Mouse (Mus musculus): ENCODE data around the gene Gm5868.
"Not testable (repeated sequence)": the region's sequence is repeated elsewhere in the genome, so short reads cannot be mapped to it uniquely, and the experiment has no call there.

Gm5868 gene

GRCm38 (mm10) chr5:72587192-72587681 is at the start of gene Gm5868:
Gene Gm5868, minus strand, starts transcription at chr5:72587551.
- TF ChIP-seq CTCF (conservative IDR thresholded peaks at IDR 0.05; ENCODE audit: low read length): no peak
- TF ChIP-seq NANOG (IDR thresholded peaks at IDR 0.05; ENCODE audit: borderline replicate concordance, low read length): no peak
- Histone ChIP-seq H3K9me3 (ENCODE audit: low read length) (no peaks in the 10 kb centered on the region), H3K36me3 (ENCODE audit: insufficient read depth, low read length) (no peaks in the 10 kb centered on the region), H3K4me3 (replicated peaks; ENCODE audit: low read length) (peak within 1 kb of the TSS; percentile 72), H3K27me3 (ENCODE audit: insufficient read depth, low read length) (peaks cover 57% of the 10 kb centered on the region), H3K4me1 (replicated peaks; ENCODE audit: low read depth, low read length) (peaks cover 6% of the 10 kb centered on the region; the same call in 1 of the 2 replicates)

- no peaks in the 10 kb centered on the region for H3K4me1 ChIP-seq (replicated peaks; ENCODE audit: low read depth, low read length)
- no peaks in the 10 kb centered on the region for H3K27me3 ChIP-seq (ENCODE audit: insufficient read depth, low read length)
- no peaks in the 10 kb centered on the region for H3K9me3 ChIP-seq (ENCODE audit: low read length)
- no peaks in the 10 kb centered on the region for H3K36me3 ChIP-seq (ENCODE audit: insufficient read depth, low read length)
- no peak overlapping the region for H3K4me3 ChIP-seq (replicated peaks; ENCODE audit: low read length)
- TF ChIP-seq POU5F1 (IDR thresholded peaks at IDR 0.05; ENCODE audit: borderline replicate concordance, low read length) (no peak), CTCF (conservative IDR thresholded peaks at IDR 0.05; ENCODE audit: low read length) (no peak), NANOG (IDR thresholded peaks at IDR 0.05; ENCODE audit: borderline replicate concordance, low read length) (no peak)
These were observed 49.2 kb upstream of the Gm5868 start for GRCm38 (mm10) chr5:72636576-72636975.

GRCm38 (mm10) chr5:72636122-72636521 is 48.8 kb upstream of the Gm5868 start:
- Histone ChIP-seq H3K4me3 (replicated peaks; ENCODE audit: low read length) (no peak overlapping the region), H3K27me3 (ENCODE audit: insufficient read depth, low read length) (no peaks in the 10 kb centered on the region), H3K36me3 (ENCODE audit: insufficient read depth, low read length) (no peaks in the 10 kb centered on the region), H3K9me3 (ENCODE audit: low read length) (no peaks in the 10 kb centered on the region), H3K4me1 (replicated peaks; ENCODE audit: low read depth, low read length) (no peaks in the 10 kb centered on the region)
- no peak for TF ChIP-seq POU5F1 (IDR thresholded peaks at IDR 0.05; ENCODE audit: borderline replicate concordance, low read length)
- TF ChIP-seq CTCF (conservative IDR thresholded peaks at IDR 0.05; ENCODE audit: low read length): no peak
- no peak for TF ChIP-seq NANOG (IDR thresholded peaks at IDR 0.05; ENCODE audit: borderline replicate concordance, low read length)

GRCm38 (mm10) chr5:72634791-72635271 is 47.5 kb upstream of the Gm5868 start:
- no peak overlapping the region for H3K4me3 ChIP-seq (replicated peaks; ENCODE audit: low read length)
- no peak for TF ChIP-seq NANOG (IDR thresholded peaks at IDR 0.05; ENCODE audit: borderline replicate concordance, low read length)
- no peak for TF ChIP-seq POU5F1 (IDR thresholded peaks at IDR 0.05; ENCODE audit: borderline replicate concordance, low read length)
- TF ChIP-seq CTCF (conservative IDR thresholded peaks at IDR 0.05; ENCODE audit: low read length): no peak
- no peaks in the 10 kb centered on the region for H3K9me3 ChIP-seq (ENCODE audit: low read length)
- no peaks in the 10 kb centered on the region for H3K36me3 ChIP-seq (ENCODE audit: insufficient read depth, low read length)
- no peaks in the 10 kb centered on the region for H3K4me1 ChIP-seq (replicated peaks; ENCODE audit: low read depth, low read length)
- H3K27me3 ChIP-seq (ENCODE audit: insufficient read depth, low read length): no peaks in the 10 kb centered on the region

- H3K36me3 ChIP-seq (ENCODE audit: insufficient read depth, low read length): no peaks in the 10 kb centered on the region
- no peaks in the 10 kb centered on the region for H3K4me1 ChIP-seq (replicated peaks; ENCODE audit: low read depth, low read length)
- H3K4me3 ChIP-seq (replicated peaks; ENCODE audit: low read length): no peak overlapping the region
- no peaks in the 10 kb centered on the region for H3K9me3 ChIP-seq (ENCODE audit: low read length)
- H3K27me3 ChIP-seq (ENCODE audit: insufficient read depth, low read length): no peaks in the 10 kb centered on the region
- no peak for TF ChIP-seq CTCF (conservative IDR thresholded peaks at IDR 0.05; ENCODE audit: low read length)
These were observed 42.7 kb upstream of the Gm5868 start for GRCm38 (mm10) chr5:72630026-72630425.

GRCm38 (mm10) chr5:72621022-72621421 is 33.7 kb upstream of the Gm5868 start:
- Histone ChIP-seq H3K4me1 (replicated peaks; ENCODE audit: low read depth, low read length) (no peaks in the 10 kb centered on the region), H3K9me3 (ENCODE audit: low read length) (no peaks in the 10 kb centered on the region), H3K4me3 (replicated peaks; ENCODE audit: low read length) (no peak overlapping the region), H3K27me3 (ENCODE audit: insufficient read depth, low read length) (no peaks in the 10 kb centered on the region), H3K36me3 (ENCODE audit: insufficient read depth, low read length) (no peaks in the 10 kb centered on the region)
- TF ChIP-seq CTCF (conservative IDR thresholded peaks at IDR 0.05; ENCODE audit: low read length) (no peak), NANOG (IDR thresholded peaks at IDR 0.05; ENCODE audit: borderline replicate concordance, low read length) (no peak), POU5F1 (IDR thresholded peaks at IDR 0.05; ENCODE audit: borderline replicate concordance, low read length) (no peak)

GRCm38 (mm10) chr5:72617413-72617812 is 30.1 kb upstream of the Gm5868 start:
- Histone ChIP-seq H3K27me3 (ENCODE audit: insufficient read depth, low read length) (no peaks in the 10 kb centered on the region), H3K36me3 (ENCODE audit: insufficient read depth, low read length) (no peaks in the 10 kb centered on the region), H3K4me1 (replicated peaks; ENCODE audit: low read depth, low read length) (no peaks in the 10 kb centered on the region), H3K9me3 (ENCODE audit: low read length) (no peaks in the 10 kb centered on the region), H3K4me3 (replicated peaks; ENCODE audit: low read length) (no peak overlapping the region)
- TF ChIP-seq POU5F1 (IDR thresholded peaks at IDR 0.05; ENCODE audit: borderline replicate concordance, low read length) (no peak), NANOG (IDR thresholded peaks at IDR 0.05; ENCODE audit: borderline replicate concordance, low read length) (no peak), CTCF (conservative IDR thresholded peaks at IDR 0.05; ENCODE audit: low read length) (no peak)

GRCm38 (mm10) chr5:72603138-72603537 is 15.8 kb upstream of the Gm5868 start:
- peaks cover 3% of the 10 kb centered on the region; the same call in 1 of the 2 replicates for H3K4me1 ChIP-seq (replicated peaks; ENCODE audit: low read depth, low read length)
- H3K27me3 ChIP-seq (ENCODE audit: insufficient read depth, low read length): no peaks in the 10 kb centered on the region
- TF ChIP-seq CTCF (conservative IDR thresholded peaks at IDR 0.05; ENCODE audit: low read length): no peak
- no peak for TF ChIP-seq POU5F1 (IDR thresholded peaks at IDR 0.05; ENCODE audit: borderline replicate concordance, low read length)
- no peak for TF ChIP-seq NANOG (IDR thresholded peaks at IDR 0.05; ENCODE audit: borderline replicate concordance, low read length)
- no peaks in the 10 kb centered on the region for H3K9me3 ChIP-seq (ENCODE audit: low read length)
- H3K4me3 ChIP-seq (replicated peaks; ENCODE audit: low read length): no peak overlapping the region
- no peaks in the 10 kb centered on the region for H3K36me3 ChIP-seq (ENCODE audit: insufficient read depth, low read length)

GRCm38 (mm10) chr5:72601006-72601405 is 13.7 kb upstream of the Gm5868 start:
- no peak overlapping the region for H3K4me3 ChIP-seq (replicated peaks; ENCODE audit: low read length)
- TF ChIP-seq CTCF (conservative IDR thresholded peaks at IDR 0.05; ENCODE audit: low read length): peak; percentile 34; the same call in 1 of the 2 replicates
- TF ChIP-seq POU5F1 (IDR thresholded peaks at IDR 0.05; ENCODE audit: borderline replicate concordance, low read length): no peak
- peak; percentile 23; the same call in 1 of the 2 replicates for TF ChIP-seq NANOG (IDR thresholded peaks at IDR 0.05; ENCODE audit: borderline replicate concordance, low read length)
- H3K9me3 ChIP-seq (ENCODE audit: low read length): no peaks in the 10 kb centered on the region
- H3K36me3 ChIP-seq (ENCODE audit: insufficient read depth, low read length): no peaks in the 10 kb centered on the region
- H3K27me3 ChIP-seq (ENCODE audit: insufficient read depth, low read length): no peaks in the 10 kb centered on the region
- H3K4me1 ChIP-seq (replicated peaks; ENCODE audit: low read depth, low read length): peaks cover 3% of the 10 kb centered on the region; the same call in 1 of the 2 replicates

GRCm38 (mm10) chr5:72586667-72587191 is 622 bp downstream of the Gm5868 start:
- not testable (repeated sequence) for H3K36me3 ChIP-seq (ENCODE audit: insufficient read depth, low read length); H3K9me3 ChIP-seq (ENCODE audit: low read length); H3K4me1 ChIP-seq (replicated peaks; ENCODE audit: low read depth, low read length)
- Histone ChIP-seq H3K4me3 (replicated peaks; ENCODE audit: low read length) (peak overlapping the region; percentile 72), H3K27me3 (ENCODE audit: insufficient read depth, low read length) (peaks cover 55% of the 10 kb centered on the region)

All from E14TG2a.4 (cell line).